Comparison of ENCODE assay signal across 15 mouse cellular contexts in genomic region chr15:100073696-100074453, GRCm38 (mm10). TPM values are rescaled to one million over a fixed set of nuclear protein-coding genes. Genes with fewer than 3 reads are reported as not detected.
DNase-seq lines count a peak whose midpoint lies in the region; ATAC-seq and TF ChIP-seq lines count a peak whose summit lies in the region.
"Had no signal": no experiment of that assay in that cellular context is flagged by ENCODE, and none has a peak within 500 bp of the region (broad histone marks: within the 10 kb centered on the region; RNA-seq: fewer than 3 reads in every experiment).

No protein-coding gene starts in this region.

- H3K36me3 ChIP-seq in kidney, postnatal 0 days (ENCODE audit: insufficient read depth, low read length) = no peaks in the 10 kb centered on the region
- no peaks in the 10 kb centered on the region for H3K36me3 ChIP-seq in embryonic facial prominence, embryonic 10.5 days (replicated peaks)
- H3K36me3 ChIP-seq in embryonic facial prominence, embryonic 14.5 days (ENCODE audit: control insufficient read depth, insufficient read depth, low read length) = no peaks in the 10 kb centered on the region
- no peaks in the 10 kb centered on the region for H3K36me3 ChIP-seq in liver, embryonic 12.5 days
- no peaks in the 10 kb centered on the region for H3K36me3 ChIP-seq in thymus, adult 2 months (ENCODE audit: control insufficient read depth, insufficient read depth, low read length)
- H3K36me3 ChIP-seq: forebrain, embryonic 12.5 days; heart, embryonic 15.5 days had no signal

- no peak for ATAC-seq in kidney, postnatal 0 days (replicated peaks; ENCODE audit: low FRiP score, low read depth)
- ATAC-seq in embryonic facial prominence, embryonic 14.5 days (ENCODE audit: low read depth) = 0 out of 2 replicates have a peak, but pooled peaks have one; percentile 2
- no peak for ATAC-seq in liver, embryonic 12.5 days
- ATAC-seq: CD4-positive, CD25-positive, alpha-beta regulatory T cell, adult 4 months had no signal

- H3K27me3 ChIP-seq in kidney, postnatal 0 days (ENCODE audit: insufficient read depth, low read length) = no peaks in the 10 kb centered on the region
- no peaks in the 10 kb centered on the region for H3K27me3 ChIP-seq in embryonic facial prominence, embryonic 10.5 days (replicated peaks; ENCODE audit: low read depth, poor library complexity, severe bottlenecking)
- H3K27me3 ChIP-seq in embryonic facial prominence, embryonic 14.5 days (replicated peaks; ENCODE audit: control insufficient read depth, insufficient read depth, low read length) = no peaks in the 10 kb centered on the region
- no peaks in the 10 kb centered on the region for H3K27me3 ChIP-seq in liver, embryonic 12.5 days (replicated peaks)
- no peaks in the 10 kb centered on the region for H3K27me3 ChIP-seq in thymus, adult 2 months (ENCODE audit: control insufficient read depth, insufficient read depth, low read length)
- H3K27me3 ChIP-seq: forebrain, embryonic 12.5 days; heart, embryonic 15.5 days had no signal

- H3K27ac ChIP-seq in kidney, postnatal 0 days = peak overlapping the region; percentile 38; the same call in 1 of the 2 replicates
- 0 out of 2 replicates have a peak overlapping the region, but pooled peaks have one; percentile 54 for H3K27ac ChIP-seq in embryonic facial prominence, embryonic 10.5 days (replicated peaks)
- H3K27ac ChIP-seq in embryonic facial prominence, embryonic 14.5 days (replicated peaks; ENCODE audit: low read depth, low read length) = peak overlapping the region; percentile 28; the same call in 1 of the 2 replicates
- H3K27ac ChIP-seq in liver, embryonic 12.5 days = peak overlapping the region; percentile 11; the same call in 1 of the 2 replicates
- H3K27ac ChIP-seq in thymus, adult 2 months (ENCODE audit: control insufficient read depth, insufficient read depth, low read length) = no peak overlapping the region
- H3K27ac ChIP-seq: forebrain, embryonic 12.5 days; gastrocnemius, adult 2 months; heart, embryonic 15.5 days had no signal

- no peak for DNase-seq in kidney, postnatal 0 days (ENCODE audit: low spot score)
- no peak for DNase-seq in kidney, postnatal 4 days
- no peak for DNase-seq in embryonic facial prominence, embryonic 10.5 days (ENCODE audit: low spot score)
- DNase-seq in embryonic facial prominence, embryonic 14.5 days (ENCODE audit: low spot score) = no peak
- DNase-seq in spleen, adult 18-20 months = no peak
- DNase-seq in T-cell, adult 2 months (ENCODE audit: low spot score) = no peak
- DNase-seq in thymus, adult 2 months = no peak
- DNase-seq: cerebellum, adult 9-10 months; gastrocnemius, adult 2 months; kidney, adult 18-20 months; lung, postnatal 14 days had no signal

- no peak for TF ChIP-seq POLR2A in thymus, adult 2 months (IDR thresholded peaks at IDR 0.05; ENCODE audit: control insufficient read depth, extremely low read depth, insufficient read depth, low read length, poor library complexity)

- 69% methylated on average over 9 of the region's 9 CpGs for WGBS in kidney, postnatal 0 days
- WGBS in embryonic facial prominence, embryonic 10.5 days = 83% methylated on average over 9 of the region's 9 CpGs
- WGBS in embryonic facial prominence, embryonic 14.5 days = 75% methylated on average over 9 of the region's 9 CpGs
- WGBS in liver, embryonic 12.5 days (ENCODE audit: insufficient replicate concordance) = 71% methylated on average over 9 of the region's 9 CpGs
- 92% methylated on average over 9 of the region's 9 CpGs for WGBS in thymus, adult 2 months

- H3K9me3 ChIP-seq in kidney, postnatal 0 days (replicated peaks; ENCODE audit: low read length) = no peaks in the 10 kb centered on the region
- no peaks in the 10 kb centered on the region for H3K9me3 ChIP-seq in embryonic facial prominence, embryonic 10.5 days
- H3K9me3 ChIP-seq in embryonic facial prominence, embryonic 14.5 days (ENCODE audit: control insufficient read depth, low read length) = no peaks in the 10 kb centered on the region
- no peaks in the 10 kb centered on the region for H3K9me3 ChIP-seq in liver, embryonic 12.5 days (replicated peaks)
- H3K9me3 ChIP-seq: forebrain, embryonic 12.5 days; heart, embryonic 15.5 days had no signal

- peaks cover 14% of the 10 kb centered on the region for H3K4me1 ChIP-seq in kidney, postnatal 0 days (replicated peaks; ENCODE audit: insufficient read depth, low read length)
- peaks cover 49% of the 10 kb centered on the region for H3K4me1 ChIP-seq in embryonic facial prominence, embryonic 10.5 days
- peaks cover 8% of the 10 kb centered on the region; the same call in 1 of the 2 replicates for H3K4me1 ChIP-seq in embryonic facial prominence, embryonic 14.5 days (ENCODE audit: control insufficient read depth, insufficient read depth, low read length)
- peaks cover 48% of the 10 kb centered on the region for H3K4me1 ChIP-seq in liver, embryonic 12.5 days
- peaks cover 12% of the 10 kb centered on the region for H3K4me1 ChIP-seq in thymus, adult 2 months (replicated peaks; ENCODE audit: control insufficient read depth, insufficient read depth, low read length)

- no peak overlapping the region for H3K9ac ChIP-seq in kidney, postnatal 0 days (ENCODE audit: low read depth, low read length)
- H3K9ac ChIP-seq in embryonic facial prominence, embryonic 14.5 days (ENCODE audit: low read depth, low read length) = no peak overlapping the region
- no peak overlapping the region for H3K9ac ChIP-seq in liver, embryonic 12.5 days
- H3K9ac ChIP-seq: forebrain, embryonic 12.5 days; heart, embryonic 15.5 days had no signal

- TF ChIP-seq CTCF in kidney, postnatal 0 days (IDR thresholded peaks at IDR 0.05; ENCODE audit: low read depth) = no peak
- TF ChIP-seq CTCF in thymus, adult 2 months (IDR thresholded peaks at IDR 0.05; ENCODE audit: borderline replicate concordance, control insufficient read depth, extremely low read depth, insufficient read depth, low read length, poor library complexity) = no peak

- no peak overlapping the region for H3K4me2 ChIP-seq in kidney, postnatal 0 days (ENCODE audit: low read length)
- no peak overlapping the region for H3K4me2 ChIP-seq in embryonic facial prominence, embryonic 14.5 days (ENCODE audit: low read depth, low read length)
- no peak overlapping the region for H3K4me2 ChIP-seq in liver, embryonic 12.5 days
- H3K4me2 ChIP-seq: forebrain, embryonic 12.5 days; heart, embryonic 15.5 days had no signal

- no peak overlapping the region for H3K4me3 ChIP-seq in kidney, postnatal 0 days (replicated peaks; ENCODE audit: low read depth, low read length)
- no peak overlapping the region for H3K4me3 ChIP-seq in embryonic facial prominence, embryonic 10.5 days
- H3K4me3 ChIP-seq in embryonic facial prominence, embryonic 14.5 days (ENCODE audit: low read depth, low read length) = no peak overlapping the region
- H3K4me3 ChIP-seq in liver, embryonic 12.5 days = no peak overlapping the region
- H3K4me3 ChIP-seq in thymus, adult 2 months (ENCODE audit: control insufficient read depth, insufficient read depth, low read length) = no peak overlapping the region
- H3K4me3 ChIP-seq: forebrain, embryonic 12.5 days; gastrocnemius, adult 2 months; heart, embryonic 15.5 days had no signal

RNA-seq across cellular contexts. Expression of gene Dip2b, which starts 35.4 kb away (rescaled TPM):
- polyA plus RNA-seq in kidney, postnatal 0 days (2015; fragmentation: Nextera tagmentation; extraction: Ambion mirVana) = 4.9 and 5.7 TPM in 2 replicates
- 16.2 and 16.9 TPM in 2 replicates for polyA plus RNA-seq in embryonic facial prominence, embryonic 10.5 days (2016; fragmentation: Nextera tagmentation; extraction: Ambion mirVana)
- 14.9 and 15.3 TPM in 2 replicates for polyA plus RNA-seq in embryonic facial prominence, embryonic 14.5 days (2014; fragmentation: Nextera tagmentation; extraction: Ambion mirVana)
- 4.9 and 5.1 TPM in 2 replicates for polyA plus RNA-seq in liver, embryonic 12.5 days (2016; fragmentation: Nextera tagmentation; extraction: Ambion mirVana)
- polyA plus RNA-seq in thymus, adult 2 months (2012; rRNA removed) = 18.1 and 22.2 TPM in 2 replicates
